Comparison of ENCODE assay signal across 9 mouse cellular contexts in genomic region chr4:132776764-132777163, GRCm38 (mm10). TPM values are rescaled to one million over a fixed set of nuclear protein-coding genes. Genes with fewer than 3 reads are reported as not detected.
DNase-seq lines count a peak whose midpoint lies in the region; ATAC-seq and TF ChIP-seq lines count a peak whose summit lies in the region.
"Had no signal": no experiment of that assay in that cellular context is flagged by ENCODE, and none has a peak within 500 bp of the region (broad histone marks: within the 10 kb centered on the region; RNA-seq: fewer than 3 reads in every experiment).

No protein-coding gene starts in this region.

- H3K4me2 ChIP-seq in forebrain, embryonic 11.5 days (ENCODE audit: low read depth, low read length, severe bottlenecking) = no peak overlapping the region
- no peak overlapping the region for H3K4me2 ChIP-seq in forebrain, embryonic 12.5 days
- H3K4me2 ChIP-seq: liver, embryonic 15.5 days had no signal

- no peak overlapping the region for H3K9ac ChIP-seq in forebrain, embryonic 11.5 days (ENCODE audit: low read length)
- H3K9ac ChIP-seq in forebrain, embryonic 12.5 days = no peak overlapping the region
- H3K9ac ChIP-seq: liver, embryonic 15.5 days had no signal

- no peaks in the 10 kb centered on the region for H3K9me3 ChIP-seq in forebrain, embryonic 11.5 days (ENCODE audit: control insufficient read depth, low read length)
- no peaks in the 10 kb centered on the region for H3K9me3 ChIP-seq in forebrain, embryonic 12.5 days
- H3K9me3 ChIP-seq in heart, embryonic 10.5 days = no peaks in the 10 kb centered on the region
- H3K9me3 ChIP-seq: liver, embryonic 15.5 days had no signal

- TF ChIP-seq POLR2A in cortical plate, adult 2 months (IDR thresholded peaks at IDR 0.05; ENCODE audit: extremely low read depth, insufficient read depth, low read length) = no peak
- no peak for TF ChIP-seq POLR2A in testis, adult 2 months (IDR thresholded peaks at IDR 0.05; ENCODE audit: control insufficient read depth, low read depth, low read length)

- no peak for ATAC-seq in forebrain, embryonic 11.5 days (replicated peaks; ENCODE audit: low FRiP score)
- ATAC-seq in forebrain, embryonic 12.5 days (ENCODE audit: low FRiP score) = no peak

- no peaks in the 10 kb centered on the region for H3K4me1 ChIP-seq in forebrain, embryonic 11.5 days (replicated peaks; ENCODE audit: control insufficient read depth, insufficient read depth, low read length)
- no peaks in the 10 kb centered on the region for H3K4me1 ChIP-seq in forebrain, embryonic 12.5 days
- H3K4me1 ChIP-seq in cortical plate, adult 2 months (ENCODE audit: control insufficient read depth, insufficient read depth, low read length) = no peaks in the 10 kb centered on the region
- H3K4me1 ChIP-seq in heart, embryonic 10.5 days = no peaks in the 10 kb centered on the region
- no peaks in the 10 kb centered on the region for H3K4me1 ChIP-seq in testis, adult 2 months (ENCODE audit: control insufficient read depth, insufficient read depth, low read length)

- DNase-seq in forebrain, embryonic 11.5 days (ENCODE audit: low spot score) = peak; percentile 78
- DNase-seq in Muller cell, postnatal 12 days (ENCODE audit: inconsistent ontology term) = peak; percentile 11
- peak; percentile 83 for DNase-seq in heart, embryonic 10.5 days (ENCODE audit: low spot score)
- DNase-seq in left cerebral cortex, adult 2 months (ENCODE audit: extremely low spot score in 1 of 2, low spot score in 2 of 2) = peak; percentile 67 to 82
- peak; percentile 78 for DNase-seq in naive thymus-derived CD4-positive, alpha-beta T cell, adult 2 months (ENCODE audit: low read depth)

- H3K36me3 ChIP-seq in forebrain, embryonic 11.5 days (ENCODE audit: control insufficient read depth, insufficient read depth, low read length) = peaks cover 20% of the 10 kb centered on the region
- peaks cover 77% of the 10 kb centered on the region for H3K36me3 ChIP-seq in forebrain, embryonic 12.5 days (replicated peaks)
- peaks cover 86% of the 10 kb centered on the region for H3K36me3 ChIP-seq in heart, embryonic 10.5 days
- H3K36me3 ChIP-seq in testis, adult 2 months (ENCODE audit: control insufficient read depth, insufficient read depth, low read length) = peaks cover 5% of the 10 kb centered on the region

- intact Hi-C loops in left cerebral cortex, adult 2 months (cut with DNase I) = loop anchor here (1.0 to 5.0 kb wide), 2 partner anchors 47 to 156 kb away; no protein-coding TSS in a partner anchor

- no peak overlapping the region for H3K27ac ChIP-seq in forebrain, embryonic 11.5 days (ENCODE audit: low read depth, low read length)
- no peak overlapping the region for H3K27ac ChIP-seq in forebrain, embryonic 12.5 days
- H3K27ac ChIP-seq in cortical plate, adult 2 months (ENCODE audit: insufficient read depth, low read length) = no peak overlapping the region
- no peak overlapping the region for H3K27ac ChIP-seq in heart, embryonic 10.5 days
- no peak overlapping the region for H3K27ac ChIP-seq in left cerebral cortex, adult 2 months
- H3K27ac ChIP-seq in testis, adult 2 months (ENCODE audit: control insufficient read depth, insufficient read depth, low read depth, low read length) = no peak overlapping the region
- H3K27ac ChIP-seq: liver, embryonic 15.5 days had no signal

- H3K27me3 ChIP-seq in forebrain, embryonic 11.5 days (ENCODE audit: control insufficient read depth, insufficient read depth, low read length) = no peaks in the 10 kb centered on the region
- no peaks in the 10 kb centered on the region for H3K27me3 ChIP-seq in forebrain, embryonic 12.5 days
- no peaks in the 10 kb centered on the region for H3K27me3 ChIP-seq in heart, embryonic 10.5 days (ENCODE audit: insufficient read depth, poor library complexity, severe bottlenecking)
- H3K27me3 ChIP-seq in testis, adult 2 months (ENCODE audit: control insufficient read depth, insufficient read depth, low read length) = no peaks in the 10 kb centered on the region
- H3K27me3 ChIP-seq: liver, embryonic 15.5 days had no signal

- peak; percentile 83 for TF ChIP-seq CTCF in cortical plate, adult 2 months (IDR thresholded peaks at IDR 0.05; ENCODE audit: extremely low read depth, insufficient read depth, low read length)
- TF ChIP-seq CTCF in left cerebral cortex, adult 2 months (IDR thresholded peaks at IDR 0.05) = peak; percentile 63
- TF ChIP-seq CTCF in testis, adult 2 months (IDR thresholded peaks at IDR 0.05; ENCODE audit: control insufficient read depth, insufficient read depth, insufficient replicate concordance, low read depth, low read length) = peak; percentile 61; the same call in 1 of the 2 replicates

- 91% methylated on average over 5 of the region's 5 CpGs for WGBS in forebrain, embryonic 11.5 days
- WGBS in forebrain, embryonic 12.5 days = 86% methylated on average over 5 of the region's 5 CpGs
- WGBS in heart, embryonic 10.5 days = 87% methylated on average over 5 of the region's 5 CpGs

- H3K4me3 ChIP-seq in forebrain, embryonic 11.5 days (ENCODE audit: low read depth, low read length) = no peak overlapping the region
- no peak overlapping the region for H3K4me3 ChIP-seq in forebrain, embryonic 12.5 days (replicated peaks)
- H3K4me3 ChIP-seq in cortical plate, adult 2 months (ENCODE audit: insufficient read depth, low read length) = no peak overlapping the region
- no peak overlapping the region for H3K4me3 ChIP-seq in heart, embryonic 10.5 days
- no peak overlapping the region for H3K4me3 ChIP-seq in left cerebral cortex, adult 2 months
- H3K4me3 ChIP-seq in testis, adult 2 months (ENCODE audit: control insufficient read depth, low read depth, low read length) = no peak overlapping the region
- H3K4me3 ChIP-seq: liver, embryonic 15.5 days had no signal

RNA-seq across cellular contexts. Expression of gene Rpa2, which starts 8.6 kb away (rescaled TPM):
- polyA plus RNA-seq in forebrain, embryonic 11.5 days (2014; fragmentation: Nextera tagmentation; extraction: Ambion mirVana) = 177 and 187 TPM in 2 replicates
- 136 and 143 TPM in 2 replicates for polyA plus RNA-seq in forebrain, embryonic 12.5 days (2016; fragmentation: Nextera tagmentation; extraction: Ambion mirVana)
- polyA plus RNA-seq in cortical plate, adult 2 months (2012; rRNA removed) = 14.2 and 17.0 TPM in 2 replicates
- 107 and 131 TPM in 2 replicates for polyA plus RNA-seq in heart, embryonic 10.5 days (2016; fragmentation: Nextera tagmentation; extraction: Ambion mirVana)
- total RNA-seq in left cerebral cortex, adult 2 months (2021) = 10 to 100 TPM; 13.0 to 16.2 TPM
- polyA plus RNA-seq in testis, adult 2 months (2012; rRNA removed) = 15.5 and 18.0 TPM in 2 replicates

RNA-seq across cellular contexts. Expression of gene Themis2, which starts 19.4 kb away (rescaled TPM):
- polyA plus RNA-seq in forebrain, embryonic 11.5 days (2014; fragmentation: Nextera tagmentation; extraction: Ambion mirVana) = 0.87 and 1.0 TPM in 2 replicates
- polyA plus RNA-seq in forebrain, embryonic 12.5 days (2016; fragmentation: Nextera tagmentation; extraction: Ambion mirVana) = 0.29 and 0.67 TPM in 2 replicates
- 1.2 and 1.3 TPM in 2 replicates for polyA plus RNA-seq in cortical plate, adult 2 months (2012; rRNA removed)
- polyA plus RNA-seq in heart, embryonic 10.5 days (2016; fragmentation: Nextera tagmentation; extraction: Ambion mirVana) = 0.27 and 0.40 TPM in 2 replicates
- under 1 TPM; 0.86 to 0.94 TPM for total RNA-seq in left cerebral cortex, adult 2 months (2021)
- polyA plus RNA-seq in testis, adult 2 months (2012; rRNA removed) = 0.25 and 0.57 TPM in 2 replicates

RNA-seq across cellular contexts. Expression of gene Smpdl3b, which starts 19.7 kb away (rescaled TPM):
- polyA plus RNA-seq in forebrain, embryonic 11.5 days (2014; fragmentation: Nextera tagmentation; extraction: Ambion mirVana) = 3.8 and 4.6 TPM in 2 replicates
- 3.2 and 4.1 TPM in 2 replicates for polyA plus RNA-seq in forebrain, embryonic 12.5 days (2016; fragmentation: Nextera tagmentation; extraction: Ambion mirVana)
- polyA plus RNA-seq in cortical plate, adult 2 months (2012; rRNA removed) = 1.9 and 3.0 TPM in 2 replicates
- 6.2 and 7.3 TPM in 2 replicates for polyA plus RNA-seq in heart, embryonic 10.5 days (2016; fragmentation: Nextera tagmentation; extraction: Ambion mirVana)
- 1 to 10 TPM; 4.3 to 4.4 TPM for total RNA-seq in left cerebral cortex, adult 2 months (2021)
- 2.8 and 3.7 TPM in 2 replicates for polyA plus RNA-seq in testis, adult 2 months (2012; rRNA removed)

RNA-seq across cellular contexts. Expression of gene Xkr8, which starts 44.4 kb away (rescaled TPM):
- 4.8 and 5.5 TPM in 2 replicates for polyA plus RNA-seq in forebrain, embryonic 11.5 days (2014; fragmentation: Nextera tagmentation; extraction: Ambion mirVana)
- polyA plus RNA-seq in forebrain, embryonic 12.5 days (2016; fragmentation: Nextera tagmentation; extraction: Ambion mirVana) = 4.0 and 5.4 TPM in 2 replicates
- 2.8 and 3.0 TPM in 2 replicates for polyA plus RNA-seq in cortical plate, adult 2 months (2012; rRNA removed)
- polyA plus RNA-seq in heart, embryonic 10.5 days (2016; fragmentation: Nextera tagmentation; extraction: Ambion mirVana) = 4.8 and 5.4 TPM in 2 replicates
- 1 to 10 TPM; 2.5 to 3.3 TPM for total RNA-seq in left cerebral cortex, adult 2 months (2021)
- 141 and 155 TPM in 2 replicates for polyA plus RNA-seq in testis, adult 2 months (2012; rRNA removed)

Comparison
In these comparisons a context has a peak if more than half of its experiments do, and no peak if none do; other contexts are left out.
1. DNase-seq: peak in every context shown above with its lines; median percentile 83 in heart, embryonic 10.5 days; 78 in forebrain, embryonic 11.5 days; 78 in naive thymus-derived CD4-positive, alpha-beta T cell, adult 2 months; 74 in left cerebral cortex, adult 2 months; 11 in Muller cell, postnatal 12 days.